Mouse (Mus musculus): ENCODE results near the gene Stk17b. TPM values are rescaled to one million over a fixed set of nuclear protein-coding genes. Genes with fewer than 3 reads are reported as not detected.

The Stk17b gene
- polyA plus RNA-seq, 1 experiment from 2014 or later = 16.2 TPM

DNA sequence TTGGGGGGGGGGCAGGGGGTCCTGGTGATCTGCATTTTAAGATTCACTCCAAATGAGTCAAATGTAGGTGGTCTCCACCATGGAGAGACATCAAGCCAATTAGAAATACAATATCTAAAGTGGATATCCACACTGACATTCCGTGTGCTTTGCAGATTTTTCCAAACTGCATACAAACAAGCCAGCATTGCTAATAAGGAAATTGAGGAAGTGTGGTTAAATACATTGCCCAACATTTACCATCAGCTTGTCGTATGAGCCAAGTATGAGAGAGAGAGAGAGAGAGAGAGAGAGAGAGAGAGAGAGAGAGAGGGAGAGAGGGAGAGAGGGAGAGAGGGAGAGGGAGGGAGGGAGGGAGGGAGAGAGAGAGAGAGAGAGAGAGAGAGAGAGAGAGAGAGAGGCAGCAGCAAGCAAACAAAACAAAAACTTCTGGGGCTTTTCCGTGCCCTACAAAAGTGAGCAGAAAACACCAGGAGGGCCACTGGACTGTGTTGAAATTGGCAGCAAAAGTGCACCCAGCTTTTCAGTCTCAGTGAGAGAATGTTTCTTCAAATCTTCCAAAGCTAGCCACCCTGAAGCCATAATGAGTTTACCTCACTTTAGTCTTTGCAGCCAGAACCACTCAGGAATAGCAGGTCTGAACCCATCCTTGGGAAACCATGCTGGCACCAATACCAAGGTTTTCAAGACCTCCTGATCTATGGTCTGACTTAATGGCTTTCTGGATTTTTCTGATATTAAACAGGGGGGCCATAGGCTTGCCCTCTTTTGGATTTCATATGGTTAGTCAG is 33.2 kb upstream of the Stk17b start:
- no peaks in the 10 kb centered on the region for H3K36me3 ChIP-seq (ENCODE audit: control insufficient read depth, insufficient read depth, low read length)
- 67% methylated on average over 3 of the region's 3 CpGs for WGBS
- H3K4me2 ChIP-seq (ENCODE audit: low read depth) = no peak overlapping the region
- DNase-seq (ENCODE audit: low spot score) (no peak), ATAC-seq (ENCODE audit: insufficient read depth, low FRiP score, low TSS enrichment) (no peak)
- H3K9ac ChIP-seq (ENCODE audit: low read length) = no peak overlapping the region
- no peak overlapping the region for H3K4me3 ChIP-seq (ENCODE audit: low read depth, low read length)
- no peak overlapping the region for H3K27ac ChIP-seq (ENCODE audit: low read depth, low read length)
- no peaks in the 10 kb centered on the region for H3K9me3 ChIP-seq (ENCODE audit: control insufficient read depth, low read length)
- peaks cover under 1% of the 10 kb centered on the region; the same call in 1 of the 2 replicates for H3K4me1 ChIP-seq (ENCODE audit: control insufficient read depth, insufficient read depth, low read length)
- no peaks in the 10 kb centered on the region for H3K27me3 ChIP-seq (ENCODE audit: control insufficient read depth, insufficient read depth, low read length)

- H3K9me3 ChIP-seq (ENCODE audit: control insufficient read depth, low read length) = no peaks in the 10 kb centered on the region
- no peaks in the 10 kb centered on the region for H3K27me3 ChIP-seq (ENCODE audit: control insufficient read depth, insufficient read depth, low read length)
- no peak overlapping the region for H3K9ac ChIP-seq (ENCODE audit: low read length)
- H3K27ac ChIP-seq (ENCODE audit: low read depth, low read length) = no peak overlapping the region
- 85% methylated on average over 2 of the region's 2 CpGs for WGBS
- DNase-seq (ENCODE audit: low spot score) (no peak), ATAC-seq (ENCODE audit: insufficient read depth, low FRiP score, low TSS enrichment) (no peak)
- H3K4me1 ChIP-seq (ENCODE audit: control insufficient read depth, insufficient read depth, low read length) = no peaks in the 10 kb centered on the region
- no peaks in the 10 kb centered on the region for H3K36me3 ChIP-seq (ENCODE audit: control insufficient read depth, insufficient read depth, low read length)
- no peak overlapping the region for H3K4me2 ChIP-seq (ENCODE audit: low read depth)
- no peak overlapping the region for H3K4me3 ChIP-seq (ENCODE audit: low read depth, low read length)
Observed at GRCm38 (mm10) chr1:53816353-53816752, 31.3 kb upstream of the Stk17b start.

GRCm38 (mm10) chr1:53814077-53814705 is 29.2 kb upstream of the Stk17b start:
- Histone ChIP-seq H3K4me2 (ENCODE audit: low read depth) (no peak overlapping the region), H3K36me3 (ENCODE audit: control insufficient read depth, insufficient read depth, low read length) (no peaks in the 10 kb centered on the region), H3K27ac (ENCODE audit: low read depth, low read length) (no peak overlapping the region), H3K9ac (ENCODE audit: low read length) (no peak overlapping the region), H3K4me3 (ENCODE audit: low read depth, low read length) (no peak overlapping the region), H3K9me3 (ENCODE audit: control insufficient read depth, low read length) (no peaks in the 10 kb centered on the region), H3K27me3 (ENCODE audit: control insufficient read depth, insufficient read depth, low read length) (no peaks in the 10 kb centered on the region), H3K4me1 (ENCODE audit: control insufficient read depth, insufficient read depth, low read length) (no peaks in the 10 kb centered on the region)
- ATAC-seq (ENCODE audit: insufficient read depth, low FRiP score, low TSS enrichment) (no peak), DNase-seq (ENCODE audit: low spot score) (no peak)
- 65% methylated on average over 2 of the region's 2 CpGs for WGBS

DNA sequence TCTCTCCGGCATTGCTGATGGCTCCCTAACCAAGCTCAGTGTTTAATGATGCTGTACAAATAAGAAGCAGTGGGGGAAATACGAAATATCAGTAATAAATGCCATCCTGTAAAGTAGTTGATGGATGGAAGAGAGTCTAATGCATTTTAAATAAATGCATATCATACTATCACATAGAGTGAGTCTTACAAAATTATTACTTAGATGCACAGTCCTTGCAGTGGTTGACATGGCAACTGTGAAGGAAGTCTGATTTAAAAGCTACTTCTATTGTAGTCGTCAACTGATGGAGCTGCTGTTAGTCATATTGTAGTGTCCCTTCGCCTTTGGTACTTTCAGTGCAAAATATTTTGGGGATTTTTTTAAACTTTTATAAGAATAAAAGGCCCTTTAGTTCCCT is 26.9 kb upstream of the Stk17b start:
- DNase-seq (ENCODE audit: low spot score) = no peak
- H3K4me2 ChIP-seq (ENCODE audit: low read depth) = no peak overlapping the region
- no peak for ATAC-seq (ENCODE audit: insufficient read depth, low FRiP score, low TSS enrichment)
- 88% methylated on average over 4 of the region's 4 CpGs for WGBS
- H3K36me3 ChIP-seq (ENCODE audit: control insufficient read depth, insufficient read depth, low read length) = no peaks in the 10 kb centered on the region
- no peak overlapping the region for H3K4me3 ChIP-seq (ENCODE audit: low read depth, low read length)
- no peak overlapping the region for H3K9ac ChIP-seq (ENCODE audit: low read length)
- no peaks in the 10 kb centered on the region for H3K9me3 ChIP-seq (ENCODE audit: control insufficient read depth, low read length)
- no peaks in the 10 kb centered on the region for H3K4me1 ChIP-seq (ENCODE audit: control insufficient read depth, insufficient read depth, low read length)
- H3K27ac ChIP-seq (ENCODE audit: low read depth, low read length) = no peak overlapping the region
- no peaks in the 10 kb centered on the region for H3K27me3 ChIP-seq (ENCODE audit: control insufficient read depth, insufficient read depth, low read length)

GRCm38 (mm10) chr1:53808229-53808628 is 23.2 kb upstream of the Stk17b start:
- DNase-seq (ENCODE audit: low spot score) (no peak), ATAC-seq (ENCODE audit: insufficient read depth, low FRiP score, low TSS enrichment) (no peak)
- no peaks in the 10 kb centered on the region for H3K9me3 ChIP-seq (ENCODE audit: control insufficient read depth, low read length)
- no peak overlapping the region for H3K9ac ChIP-seq (ENCODE audit: low read length)
- no peak overlapping the region for H3K4me3 ChIP-seq (ENCODE audit: low read depth, low read length)
- H3K27ac ChIP-seq (ENCODE audit: low read depth, low read length) = no peak overlapping the region
- no peak overlapping the region for H3K4me2 ChIP-seq (ENCODE audit: low read depth)
- no peaks in the 10 kb centered on the region for H3K4me1 ChIP-seq (ENCODE audit: control insufficient read depth, insufficient read depth, low read length)
- no peaks in the 10 kb centered on the region for H3K36me3 ChIP-seq (ENCODE audit: control insufficient read depth, insufficient read depth, low read length)
- 75% methylated on average over 2 of the region's 2 CpGs for WGBS
- H3K27me3 ChIP-seq (ENCODE audit: control insufficient read depth, insufficient read depth, low read length) = no peaks in the 10 kb centered on the region

DNA sequence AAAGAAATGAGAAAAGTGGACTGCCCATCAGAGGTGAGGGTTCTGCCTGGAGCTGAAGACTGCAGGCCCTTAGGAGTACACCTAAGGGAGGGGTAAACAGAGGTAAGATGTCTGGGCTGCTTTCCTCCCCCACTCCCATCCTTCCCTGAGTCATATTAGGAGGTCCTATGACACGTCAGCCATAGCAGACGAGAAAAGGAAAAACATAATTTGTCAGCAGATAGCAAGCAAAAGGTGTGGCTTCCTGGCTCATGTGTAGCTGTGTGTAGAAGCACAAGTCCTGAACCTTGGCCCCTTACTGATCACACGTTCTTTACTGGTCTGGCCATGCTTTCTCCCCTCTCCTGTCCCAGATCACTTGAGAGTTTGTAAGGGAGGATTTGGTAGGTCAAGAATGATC is 12.8 kb upstream of the Stk17b start:
- H3K4me2 ChIP-seq (ENCODE audit: low read depth) = no peak overlapping the region
- no peak overlapping the region for H3K27ac ChIP-seq (ENCODE audit: low read depth, low read length)
- H3K27me3 ChIP-seq (ENCODE audit: control insufficient read depth, insufficient read depth, low read length) = no peaks in the 10 kb centered on the region
- no peaks in the 10 kb centered on the region for H3K9me3 ChIP-seq (ENCODE audit: control insufficient read depth, low read length)
- DNase-seq (ENCODE audit: low spot score) (no peak), ATAC-seq (ENCODE audit: insufficient read depth, low FRiP score, low TSS enrichment) (no peak)
- 81% methylated on average over 3 of the region's 3 CpGs for WGBS
- no peak overlapping the region for H3K4me3 ChIP-seq (ENCODE audit: low read depth, low read length)
- H3K36me3 ChIP-seq (ENCODE audit: control insufficient read depth, insufficient read depth, low read length) = no peaks in the 10 kb centered on the region
- H3K9ac ChIP-seq (ENCODE audit: low read length) = no peak overlapping the region
- H3K4me1 ChIP-seq (ENCODE audit: control insufficient read depth, insufficient read depth, low read length) = no peaks in the 10 kb centered on the region

- H3K27ac ChIP-seq (ENCODE audit: low read depth, low read length) = no peak overlapping the region
- ATAC-seq (ENCODE audit: insufficient read depth, low FRiP score, low TSS enrichment) = no peak
- DNase-seq (ENCODE audit: low spot score) = no peak
Observed at GRCm38 (mm10) chr1:53797074-53797473, 12.1 kb upstream of the Stk17b start.

GRCm38 (mm10) chr1:53796271-53796670 is 11.2 kb upstream of the Stk17b start:
- Histone ChIP-seq H3K36me3 (ENCODE audit: control insufficient read depth, insufficient read depth, low read length) (no peaks in the 10 kb centered on the region), H3K9ac (ENCODE audit: low read length) (no peak overlapping the region), H3K4me2 (ENCODE audit: low read depth) (no peak overlapping the region), H3K4me3 (ENCODE audit: low read depth, low read length) (no peak overlapping the region), H3K27ac (ENCODE audit: low read depth, low read length) (no peak overlapping the region), H3K27me3 (ENCODE audit: control insufficient read depth, insufficient read depth, low read length) (no peaks in the 10 kb centered on the region), H3K4me1 (ENCODE audit: control insufficient read depth, insufficient read depth, low read length) (no peaks in the 10 kb centered on the region), H3K9me3 (ENCODE audit: control insufficient read depth, low read length) (no peaks in the 10 kb centered on the region)
- no peak for ATAC-seq (ENCODE audit: insufficient read depth, low FRiP score, low TSS enrichment)
- no peak for DNase-seq (ENCODE audit: low spot score)
- 89% methylated on average over 6 of the region's 6 CpGs for WGBS

More at GRCm38 (mm10) chr1:53797074-53797473, 12.1 kb upstream of the Stk17b start:
- Histone ChIP-seq H3K27me3 (ENCODE audit: control insufficient read depth, insufficient read depth, low read length) (no peaks in the 10 kb centered on the region), H3K4me2 (ENCODE audit: low read depth) (no peak overlapping the region), H3K9me3 (ENCODE audit: control insufficient read depth, low read length) (no peaks in the 10 kb centered on the region), H3K9ac (ENCODE audit: low read length) (no peak overlapping the region), H3K4me3 (ENCODE audit: low read depth, low read length) (no peak overlapping the region), H3K36me3 (ENCODE audit: control insufficient read depth, insufficient read depth, low read length) (no peaks in the 10 kb centered on the region), H3K4me1 (ENCODE audit: control insufficient read depth, insufficient read depth, low read length) (no peaks in the 10 kb centered on the region)
- 90% methylated on average over 5 of the region's 5 CpGs for WGBS

GRCm38 (mm10) chr1:53795591-53795990 is 10.6 kb upstream of the Stk17b start:
- 80% methylated on average over 4 of the region's 4 CpGs for WGBS

More at GRCm38 (mm10) chr1:53795591-53795990, 10.6 kb upstream of the Stk17b start:
- Histone ChIP-seq H3K27me3 (ENCODE audit: control insufficient read depth, insufficient read depth, low read length) (no peaks in the 10 kb centered on the region), H3K4me3 (ENCODE audit: low read depth, low read length) (no peak overlapping the region), H3K9ac (ENCODE audit: low read length) (no peak overlapping the region), H3K4me1 (ENCODE audit: control insufficient read depth, insufficient read depth, low read length) (no peaks in the 10 kb centered on the region), H3K4me2 (ENCODE audit: low read depth) (no peak overlapping the region), H3K27ac (ENCODE audit: low read depth, low read length) (no peak overlapping the region), H3K36me3 (ENCODE audit: control insufficient read depth, insufficient read depth, low read length) (no peaks in the 10 kb centered on the region), H3K9me3 (ENCODE audit: control insufficient read depth, low read length) (no peaks in the 10 kb centered on the region)
- DNase-seq (ENCODE audit: low spot score) (no peak), ATAC-seq (ENCODE audit: insufficient read depth, low FRiP score, low TSS enrichment) (no peak)
